Mouse (Mus musculus) frontal cortex, postnatal 10 days (tissue): ENCODE measurements around the gene Gm3238.
"Not testable (repeated sequence)": the region's sequence is repeated elsewhere in the genome, so short reads cannot be mapped to it uniquely, and the experiment has no call there.

Source experiments
- DNase-seq, 2 experiments: peaks; one replicate each; pipeline ENCODE4 v3.0.0; 2022; ENCODE audit warnings: low spot score in 2 of 2, mixed read lengths in 1 of 2

Gm3238 gene

DNA sequence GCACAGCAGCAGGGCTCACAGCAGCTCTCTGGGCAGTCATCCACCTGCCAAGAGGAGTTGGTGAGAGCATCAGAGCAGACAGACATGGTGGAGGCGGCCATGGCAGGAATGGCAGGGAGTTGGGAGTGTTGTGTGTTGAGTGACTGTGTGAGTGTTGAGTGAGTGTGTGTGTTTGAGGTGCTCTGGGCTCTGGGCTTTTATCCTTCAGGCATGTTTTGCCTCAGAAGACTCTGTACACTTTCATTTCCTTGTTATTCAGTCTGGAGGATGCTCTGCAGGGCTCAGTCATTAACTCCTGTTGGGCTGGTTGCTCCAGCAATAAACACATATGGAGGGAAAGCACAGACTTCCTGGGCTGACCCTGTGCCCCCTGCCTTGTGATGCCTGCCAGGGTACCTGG, at the start of gene Gm3238:
Gene Gm3238 (minus strand): TSS at position 101 of the 400 bp plus-strand sequence.
- DNase-seq: not testable (repeated sequence)

DNA sequence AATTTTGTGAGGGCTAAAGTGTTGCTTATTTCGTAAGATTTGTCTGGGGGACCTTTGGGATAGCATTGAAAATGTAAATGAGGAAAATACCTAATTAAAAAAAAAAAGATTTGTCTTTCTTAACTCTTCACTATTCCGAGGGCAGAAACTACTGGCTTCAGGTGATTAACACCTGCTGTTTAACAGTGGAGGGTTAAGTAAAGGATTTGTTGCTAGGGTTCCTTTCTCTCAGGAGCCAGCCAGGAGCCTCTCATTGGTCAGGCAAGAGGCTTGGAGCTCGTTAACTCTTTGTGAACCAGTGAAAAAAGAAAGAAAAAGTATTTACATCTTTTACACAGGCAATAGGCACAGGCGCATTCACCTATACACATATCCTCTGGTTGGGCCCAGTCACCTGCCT, 48.1 kb upstream of the Gm3238 start:
- no peak for DNase-seq

DNA sequence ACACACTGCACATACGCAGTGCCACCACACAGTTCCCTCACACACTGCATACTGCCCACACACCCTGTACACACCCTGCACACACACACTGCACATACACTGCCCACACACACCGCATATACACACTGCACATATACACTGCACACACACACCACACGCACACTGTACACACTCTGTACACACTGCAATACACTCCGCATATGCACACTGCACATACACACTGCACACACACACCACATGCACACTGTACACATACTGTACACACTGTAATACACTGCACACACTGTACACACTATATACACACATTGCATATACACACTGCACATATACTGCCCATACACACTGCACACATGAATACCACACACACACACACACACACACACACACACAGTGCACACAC, 47.4 kb upstream of the Gm3238 start:
- DNase-seq: no peak

DNA sequence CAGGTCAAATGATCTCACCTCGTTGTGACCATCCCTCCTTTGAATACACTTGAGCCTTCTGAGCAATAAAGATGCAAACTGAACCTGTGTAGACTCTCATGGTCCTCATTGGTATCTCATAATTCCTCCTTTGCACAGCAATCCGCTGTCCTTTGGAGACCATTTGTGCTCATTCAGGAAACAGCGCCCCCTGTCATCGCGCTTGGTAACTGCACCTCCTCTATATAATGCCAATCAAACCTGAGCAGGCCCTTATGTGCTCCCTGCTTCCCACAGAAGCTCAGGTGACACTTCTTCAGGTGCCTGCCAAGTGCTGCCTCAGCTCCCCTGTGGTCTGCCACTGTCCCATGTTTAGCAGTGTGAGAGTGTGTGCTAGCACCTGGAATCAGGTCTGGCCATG, 44.4 kb upstream of the Gm3238 start:
- DNase-seq: no peak

DNA sequence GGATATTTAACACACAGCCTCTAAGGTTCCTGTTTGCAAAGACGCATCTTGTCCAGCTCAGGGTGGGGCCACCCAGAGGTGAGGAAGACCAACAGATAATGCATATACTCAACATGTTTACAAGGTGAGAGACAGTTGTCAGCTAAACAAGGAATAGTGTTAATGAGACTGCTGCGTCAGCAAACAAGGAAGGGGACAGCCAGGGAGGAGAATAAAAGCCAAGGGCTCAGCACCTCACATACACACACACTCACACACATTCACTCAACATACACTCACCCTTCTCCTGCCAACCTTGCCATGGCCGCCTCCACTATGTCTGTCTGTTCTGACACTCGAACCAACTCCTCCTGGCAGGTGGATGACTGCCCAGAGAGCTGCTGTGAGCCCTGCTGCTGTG, 43.3 kb upstream of the Gm3238 start, which contains the start of gene Gm2696:
Gene Gm2696 (plus strand): TSS at position 301 of the 400 bp plus-strand sequence.
- DNase-seq: no peak

DNA sequence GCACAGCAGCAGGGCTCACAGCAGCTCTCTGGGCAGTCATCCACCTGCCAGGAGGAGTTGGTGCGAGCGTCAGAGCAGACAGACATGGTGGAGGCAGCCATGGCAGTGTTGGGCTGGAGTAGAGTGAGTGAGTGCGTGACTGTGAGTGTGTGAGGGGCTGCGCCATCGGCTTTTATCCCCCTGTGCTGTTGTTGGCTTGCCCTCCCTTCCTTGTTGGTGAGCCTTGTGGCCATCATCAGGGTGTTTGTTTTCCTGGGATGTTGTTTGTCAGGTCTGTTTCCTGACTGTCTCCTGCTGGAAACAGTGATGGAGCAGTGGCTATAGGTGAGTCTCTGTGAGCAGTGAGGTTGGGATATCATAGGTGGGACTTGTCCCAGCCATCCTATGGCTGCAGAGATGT, 40.6 kb upstream of the Gm3238 start, which contains the start of gene Gm9507:
Gene Gm9507 (minus strand): TSS at position 101 of the 400 bp plus-strand sequence.
- no peak for DNase-seq

DNA sequence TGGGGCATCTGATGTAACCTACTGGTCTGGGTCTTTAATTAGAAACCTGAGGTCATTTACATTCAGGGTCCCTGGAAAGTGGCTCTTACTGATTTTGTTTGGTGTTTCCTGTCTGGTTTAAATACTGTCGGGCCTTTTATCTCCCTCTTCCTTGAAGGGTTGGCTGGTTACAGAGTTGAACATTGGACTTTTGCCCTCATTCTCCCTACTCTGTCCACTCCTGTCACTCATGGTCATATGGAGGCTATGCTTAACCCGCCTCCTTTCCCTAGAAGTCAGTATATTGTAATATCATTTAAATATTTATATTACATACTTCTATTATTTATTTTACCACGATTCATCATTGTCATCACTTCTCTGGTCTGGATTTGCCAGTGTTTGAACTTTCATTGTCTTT, 33.0 kb upstream of the Gm3238 start:
- no peak for DNase-seq

DNA sequence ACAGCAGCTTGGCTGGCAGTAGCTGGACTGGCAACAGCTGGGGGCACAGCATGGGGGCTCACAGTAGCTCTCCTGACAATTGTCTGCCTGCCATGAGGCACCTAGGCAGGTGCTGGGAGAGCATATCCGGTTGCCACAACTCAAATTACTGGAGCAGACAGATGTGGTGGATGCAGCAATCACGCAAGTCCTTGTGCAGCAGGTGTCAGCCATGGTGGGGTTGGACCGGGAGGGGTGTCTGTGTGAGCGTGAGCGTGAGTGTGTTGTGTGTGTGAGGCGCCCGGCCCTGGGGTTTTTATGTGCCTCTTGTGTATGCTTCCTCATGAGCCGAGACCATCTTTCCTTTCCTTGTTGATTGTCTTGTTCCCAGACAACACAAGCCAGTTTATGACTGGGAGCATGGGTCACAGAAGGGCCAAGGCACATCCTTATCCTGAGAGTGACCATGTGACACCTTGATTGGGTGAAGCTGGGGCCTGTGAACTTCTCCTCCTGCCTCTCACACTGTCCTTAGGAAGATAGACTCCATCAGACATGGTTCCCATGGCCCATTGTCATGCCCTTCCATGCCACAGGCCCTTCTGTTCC, 27.9 kb upstream of the Gm3238 start, which contains the start of gene Gm19668:
Gene Gm19668 (minus strand): TSS at position 213 of the 588 bp plus-strand sequence.
- DNase-seq: no peak

DNA sequence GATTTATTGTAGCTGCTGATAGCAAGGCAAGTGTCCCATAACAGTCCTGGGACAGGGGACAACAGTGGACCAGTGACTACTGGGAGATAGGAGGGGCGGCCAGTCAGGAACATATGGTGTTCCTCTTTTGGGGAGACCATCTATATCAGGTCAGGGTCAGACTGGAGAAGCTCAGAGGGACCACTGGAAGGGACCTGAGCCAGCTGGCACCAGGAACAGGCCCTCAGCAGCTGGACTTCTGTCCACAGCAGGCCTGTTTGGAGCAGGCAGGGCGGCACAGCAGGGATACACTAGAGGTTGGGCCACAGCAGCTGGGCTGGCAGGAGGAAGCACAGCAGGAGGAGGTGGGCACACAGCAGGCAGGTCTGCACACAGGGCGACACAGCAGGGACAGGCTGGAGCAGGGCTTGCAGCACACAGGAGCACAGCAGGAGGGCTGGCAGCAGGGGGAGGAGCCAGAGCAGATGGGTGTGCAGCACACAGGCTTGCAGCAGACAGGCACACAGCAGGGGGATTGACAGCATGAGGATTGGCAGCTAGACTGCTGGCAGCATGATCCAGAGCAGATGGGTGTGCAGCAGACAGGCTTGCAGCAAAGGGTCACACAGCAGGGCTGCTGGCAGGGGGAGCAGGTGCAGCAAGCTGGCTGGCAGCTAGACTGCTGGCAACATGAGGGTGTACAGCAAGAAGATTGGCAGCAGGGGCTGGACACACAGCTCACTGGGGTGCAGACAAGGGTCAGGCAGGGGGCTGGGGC, 27.2 kb upstream of the Gm3238 start:
- DNase-seq: not testable (repeated sequence)

DNA sequence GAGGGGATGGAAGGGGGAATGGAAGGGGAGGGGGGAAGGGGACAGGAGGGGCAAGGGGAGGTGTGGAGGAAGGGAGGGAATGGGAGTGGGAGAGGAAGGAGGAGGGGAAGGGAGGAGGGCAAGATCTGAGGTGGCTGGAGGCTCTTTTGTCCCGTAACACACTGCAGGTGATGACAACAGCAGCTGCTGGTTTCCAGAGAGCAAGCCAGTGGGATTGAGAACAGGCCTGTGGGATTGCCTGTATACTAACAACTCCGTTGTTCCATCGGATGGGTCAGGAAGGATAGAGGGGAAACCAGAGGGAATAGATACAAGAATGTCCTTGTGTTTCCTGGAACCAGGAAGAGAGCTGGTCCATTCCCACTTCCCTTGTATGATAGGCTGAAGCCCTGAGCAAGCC, 26.6 kb upstream of the Gm3238 start:
- no peak for DNase-seq

DNA sequence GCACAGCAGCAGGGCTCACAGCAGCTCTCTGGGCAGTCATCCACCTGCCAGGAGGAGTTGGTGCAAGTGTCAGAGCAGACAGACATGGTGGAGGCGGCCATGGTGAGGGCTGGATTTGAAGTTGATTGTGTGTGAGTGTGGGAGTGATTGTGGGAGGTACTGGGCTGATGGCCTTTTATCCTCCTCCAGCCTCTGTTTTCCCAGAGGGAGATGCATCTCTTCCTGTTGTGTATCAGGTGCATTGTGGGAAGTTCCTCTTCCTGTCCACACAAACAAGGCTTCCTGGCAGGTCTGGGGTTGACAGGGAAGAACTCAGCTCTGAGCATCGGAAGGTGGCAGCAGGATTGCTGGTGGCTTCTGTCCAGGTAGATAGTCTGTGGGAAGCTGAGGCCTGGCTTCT, 23.9 kb upstream of the Gm3238 start, which contains the start of gene Gm9639:
Gene Gm9639 (minus strand): TSS at position 101 of the 400 bp plus-strand sequence.
- no peak for DNase-seq

DNA sequence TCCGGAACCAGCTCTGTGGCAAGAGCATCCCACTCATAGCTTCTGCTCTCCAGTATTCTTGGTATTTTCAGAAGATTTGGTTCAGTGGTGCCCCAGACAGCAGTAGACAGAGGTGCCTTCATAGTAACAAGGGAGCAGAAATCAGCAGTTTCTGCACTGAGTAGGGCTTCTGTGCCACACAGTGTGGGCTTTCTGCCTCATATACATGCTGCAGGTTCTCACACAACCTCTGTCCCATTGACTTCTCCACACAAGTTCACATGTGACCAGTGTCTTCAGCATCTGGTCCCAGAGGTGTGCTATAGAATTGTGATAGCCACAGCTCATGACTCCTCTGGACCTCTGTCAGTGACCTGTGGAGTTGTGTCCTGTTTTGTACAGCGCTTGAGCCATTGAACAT, 17.5 kb upstream of the Gm3238 start:
- DNase-seq: no peak

DNA sequence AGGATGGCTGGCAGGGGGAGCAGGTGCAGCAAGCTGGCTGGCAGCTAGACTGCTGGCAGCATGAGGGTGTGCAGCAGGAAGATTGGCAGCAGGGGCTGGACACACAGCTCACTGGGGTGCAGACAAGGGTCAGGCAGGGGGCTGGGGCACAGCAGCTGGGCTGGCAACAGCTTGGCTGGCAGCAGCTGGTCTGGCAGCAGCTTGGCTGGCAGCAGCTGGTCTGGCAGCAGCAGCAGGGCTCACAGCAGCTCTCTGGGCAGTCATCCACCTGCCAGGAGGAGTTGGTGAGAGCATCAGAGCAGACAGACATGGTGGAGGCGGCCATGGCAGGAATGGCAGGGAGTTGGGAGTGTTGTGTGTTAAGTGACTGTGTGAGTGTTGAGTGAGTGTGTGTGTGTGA, 16.8 kb upstream of the Gm3238 start, which contains the start of gene Gm7137:
Gene Gm7137 (minus strand): TSS at position 325 of the 400 bp plus-strand sequence.
- DNase-seq: not testable (repeated sequence)

DNA sequence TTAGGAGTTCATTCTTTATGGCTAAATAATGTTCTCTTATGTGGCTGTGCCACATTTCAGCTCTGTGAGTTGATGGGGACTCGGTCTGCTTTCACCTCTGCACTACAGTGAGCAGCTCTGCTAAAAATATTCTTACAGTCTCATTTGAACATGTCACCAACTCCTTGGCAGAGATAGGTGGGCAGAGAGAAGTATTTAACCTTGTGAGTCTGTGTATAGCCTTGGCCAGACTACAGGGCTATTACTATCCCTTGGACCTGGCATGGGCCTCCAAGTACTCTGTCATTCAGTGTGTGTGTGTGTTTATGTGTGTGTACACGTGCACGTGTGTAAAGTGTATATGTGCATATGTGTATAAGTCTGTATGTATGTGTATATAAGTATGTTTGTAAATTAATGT, 12.3 kb upstream of the Gm3238 start:
- DNase-seq: not testable (repeated sequence)

DNA sequence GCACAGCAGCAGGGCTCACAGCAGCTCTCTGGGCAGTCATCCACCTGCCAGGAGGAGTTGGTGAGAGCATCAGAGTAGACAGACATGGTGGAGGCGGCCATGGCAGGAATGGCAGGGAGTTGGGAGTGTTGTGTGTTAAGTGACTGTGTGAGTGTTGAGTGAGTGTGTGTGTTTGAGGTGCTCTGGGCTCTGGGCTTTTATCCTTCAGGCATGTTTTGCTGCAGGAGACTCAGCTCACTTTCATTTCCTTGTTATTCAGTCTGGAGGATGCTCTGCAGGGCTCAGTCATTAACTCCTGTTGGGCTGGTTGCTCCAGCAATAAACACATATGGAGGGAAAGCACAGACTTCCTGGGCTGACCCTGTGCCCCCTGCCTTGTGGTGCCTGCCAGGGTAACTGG, 11.3 kb upstream of the Gm3238 start, which contains the start of gene Gm3250:
Gene Gm3250 (minus strand): TSS at position 101 of the 400 bp plus-strand sequence.
- DNase-seq: not testable (repeated sequence)

DNA sequence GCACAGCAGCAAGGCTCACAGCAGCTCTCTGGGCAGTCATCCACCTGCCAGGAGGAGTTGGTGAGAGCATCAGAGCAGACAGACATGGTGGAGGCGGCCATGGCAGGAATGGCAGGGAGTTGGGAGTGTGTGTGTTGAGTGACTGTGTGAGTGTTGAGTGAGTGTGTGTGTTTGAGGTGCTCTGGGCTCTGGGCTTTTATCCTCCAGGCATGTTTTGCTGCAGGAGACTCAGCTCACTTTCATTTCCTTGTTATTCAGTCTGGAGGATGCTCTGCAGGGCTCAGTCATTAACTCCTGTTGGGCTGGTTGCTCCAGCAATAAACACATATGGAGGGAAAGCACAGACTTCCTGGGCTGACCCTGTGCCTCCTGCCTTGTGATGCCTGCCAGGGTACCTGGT, 5.7 kb upstream of the Gm3238 start, which contains the start of gene Gm7138:
Gene Gm7138 (minus strand): TSS at position 101 of the 400 bp plus-strand sequence.
- DNase-seq: not testable (repeated sequence)

DNA sequence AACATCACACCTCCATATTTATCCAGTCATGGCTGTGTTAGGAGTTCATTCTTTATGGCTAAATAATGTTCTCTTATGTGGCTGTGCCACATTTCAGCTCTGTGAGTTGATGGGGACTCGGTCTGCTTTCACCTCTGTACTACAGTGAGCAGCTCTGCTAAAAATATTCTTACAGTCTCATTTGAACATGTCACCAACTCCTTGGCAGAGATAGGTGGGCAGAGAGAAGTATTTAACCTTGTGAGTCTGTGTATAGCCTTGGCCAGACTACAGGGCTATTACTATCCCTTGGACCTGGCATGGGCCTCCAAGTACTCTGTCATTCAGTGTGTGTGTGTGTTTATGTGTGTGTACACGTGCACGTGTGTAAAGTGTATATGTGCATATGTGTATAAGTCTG, 1.0 kb upstream of the Gm3238 start:
- DNase-seq: not testable (repeated sequence)

DNA sequence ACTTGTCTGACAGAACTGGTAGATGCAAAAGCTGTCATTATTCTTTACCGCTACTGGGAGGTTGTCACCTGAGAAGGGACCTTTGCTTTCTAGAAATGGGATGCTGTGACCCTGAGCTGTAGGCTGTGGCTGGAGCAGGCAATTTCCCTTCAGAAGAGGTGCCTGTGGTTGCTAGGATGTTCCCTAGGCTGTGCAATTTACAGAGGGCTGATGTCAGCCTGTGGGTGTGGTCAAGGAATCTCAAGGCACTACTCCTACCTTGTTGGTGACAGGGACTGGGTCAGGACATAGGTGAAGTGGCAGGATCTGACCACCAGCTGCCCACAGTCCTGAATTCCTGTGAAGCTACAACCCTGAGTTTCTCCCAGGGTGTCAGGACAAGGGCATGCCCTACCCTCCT, 1.4 kb downstream of the Gm3238 start:
- DNase-seq: no peak

DNA sequence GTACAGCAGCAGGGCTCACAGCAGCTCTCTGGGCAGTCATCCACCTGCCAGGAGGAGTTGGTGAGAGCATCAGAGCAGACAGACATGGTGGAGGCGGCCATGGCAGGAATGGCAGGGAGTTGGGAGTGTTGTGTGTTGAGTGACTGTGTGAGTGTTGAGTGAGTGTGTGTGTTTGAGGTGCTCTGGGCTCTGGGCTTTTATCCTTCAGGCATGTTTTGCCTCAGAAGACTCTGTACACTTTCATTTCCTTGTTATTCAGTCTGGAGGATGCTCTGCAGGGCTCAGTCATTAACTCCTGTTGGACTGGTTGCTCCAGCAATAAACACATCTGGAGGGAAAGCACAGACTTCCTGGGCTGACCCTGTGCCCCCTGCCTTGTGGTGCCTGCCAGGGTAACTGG, 11.5 kb downstream of the Gm3238 start, which contains the start of gene Gm3233:
Gene Gm3233 (minus strand): TSS at position 101 of the 400 bp plus-strand sequence.
- not testable (repeated sequence) for DNase-seq

DNA sequence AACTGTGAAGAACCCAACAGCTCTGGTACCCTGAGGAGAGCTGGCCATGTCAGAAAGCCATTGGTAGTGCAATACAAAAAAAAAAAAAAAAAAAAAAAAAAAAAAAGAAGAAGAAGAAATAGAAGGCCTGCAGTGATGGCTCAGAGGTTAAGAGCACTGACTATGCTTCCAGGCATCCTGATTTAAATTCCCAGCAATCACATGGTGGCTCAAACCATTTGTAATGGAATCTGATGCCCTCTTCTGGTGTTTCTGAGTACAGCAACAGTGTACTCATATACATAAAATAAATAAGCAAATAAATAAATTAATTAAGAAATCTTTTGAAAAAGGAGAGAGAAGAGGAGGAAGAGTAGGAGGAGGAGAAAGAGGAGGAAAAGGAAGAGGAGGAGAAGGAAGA, 17.7 kb downstream of the Gm3238 start:
- no peak for DNase-seq

DNA sequence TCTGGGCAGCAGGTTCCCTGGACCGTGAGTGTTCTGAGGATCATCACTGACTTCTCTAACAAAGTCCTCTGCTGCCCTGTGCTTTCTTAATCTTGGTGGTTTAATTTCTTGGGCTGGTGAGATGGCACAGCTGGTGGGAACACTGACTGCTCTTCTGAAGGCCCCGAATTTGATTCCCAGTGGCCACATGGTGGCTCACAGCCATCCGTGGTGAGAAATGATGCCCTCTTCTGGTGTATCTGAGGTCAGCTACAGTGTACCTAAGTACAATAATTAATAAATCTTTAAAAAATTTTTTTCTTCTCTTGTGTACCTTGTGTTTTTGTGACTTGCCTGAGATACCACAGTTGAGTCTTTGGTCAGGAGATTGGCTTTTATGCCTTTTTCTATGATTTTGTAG, 18.8 kb downstream of the Gm3238 start:
- not testable (repeated sequence) for DNase-seq

DNA sequence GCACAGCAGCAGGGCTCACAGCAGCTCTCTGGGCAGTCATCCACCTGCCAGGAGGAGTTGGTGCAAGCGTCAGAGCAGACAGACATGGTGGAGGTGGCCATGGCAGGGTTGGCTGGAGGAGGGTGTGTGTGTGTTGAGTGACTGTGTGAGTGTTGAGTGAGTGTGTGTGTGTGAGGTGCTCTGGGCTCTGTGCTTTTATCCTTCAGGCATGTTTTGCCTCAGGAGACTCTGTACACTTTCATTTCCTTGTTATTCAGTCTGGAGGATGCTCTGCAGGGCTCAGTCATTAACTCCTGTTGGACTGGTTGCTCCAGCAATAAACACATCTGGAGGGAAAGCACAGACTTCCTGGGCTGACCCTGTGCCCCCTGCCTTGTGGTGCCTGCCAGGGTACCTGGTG, 19.9 kb downstream of the Gm3238 start, which contains the start of gene Gm9736:
Gene Gm9736 (minus strand): TSS at position 101 of the 400 bp plus-strand sequence.
- DNase-seq: not testable (repeated sequence)
